Mouse (Mus musculus) embryonic facial prominence, embryonic 11.5 days (tissue): ENCODE data around the gene Nudt14. TPM values are rescaled to one million over a fixed set of nuclear protein-coding genes. Genes with fewer than 3 reads are reported as not detected.
A peak's percentile ranks its signal among the peaks of the same experiment; 100 is the strongest.

Source experiments
- ATAC-seq: fragments of 200-750 bp; cut with Nextera tagmentation; replicated peaks from 2 replicates; pipeline ENCODE4 v1.8.0; 2017; ENCODE audit warnings: low read depth; ENCODE audit not compliant: insufficient number of reproducible peaks, low FRiP score, low TSS enrichment
- DNase-seq: peaks from one replicate; pipeline ENCODE4 v3.0.0-alpha.2; 2015; ENCODE audit warnings: low spot score
- H3K27ac ChIP-seq: fragments of 300-500 bp; sonication (generic); replicated peaks from 2 replicates; pipeline ENCODE4 v1.5.1; 2014; ENCODE audit warnings: mild to moderate bottlenecking, low read depth, low read length, control low read depth
- H3K27me3 ChIP-seq: fragments of 300-500 bp; sonication (generic); 2 replicates; pipeline ENCODE4 v1.6.1; 2014; ENCODE audit warnings: mild to moderate bottlenecking, low read length, moderate library complexity, mixed read lengths; ENCODE audit not compliant: control insufficient read depth, insufficient read depth
- H3K36me3 ChIP-seq: fragments of 300-500 bp; sonication (generic); replicated peaks from 2 replicates; pipeline ENCODE4 v1.6.1; 2014; ENCODE audit warnings: low read depth, mild to moderate bottlenecking, low read length, moderate library complexity, mixed read lengths; ENCODE audit not compliant: control insufficient read depth, insufficient read depth
- H3K4me1 ChIP-seq: fragments of 300-500 bp; sonication (generic); 2 replicates; pipeline ENCODE4 v1.6.1; 2014; ENCODE audit warnings: low read length, mixed read lengths; ENCODE audit not compliant: control insufficient read depth, insufficient read depth
- H3K4me2 ChIP-seq: fragments of 300-500 bp; sonication (generic); 2 replicates; pipeline ENCODE4 v1.6.1; 2014; ENCODE audit warnings: low read depth, mild to moderate bottlenecking, control low read depth, low read length, moderate library complexity
- H3K4me3 ChIP-seq: fragments of 300-500 bp; sonication (generic); 2 replicates; pipeline ENCODE4 v1.5.1; 2014; ENCODE audit warnings: low read depth, low read length, control low read depth
- H3K9ac ChIP-seq: fragments of 300-500 bp; sonication (generic); replicated peaks from 2 replicates; pipeline ENCODE4 v1.6.1; 2014; ENCODE audit warnings: mild to moderate bottlenecking, control low read depth, low read length
- H3K9me3 ChIP-seq: fragments of 300-500 bp; sonication (generic); replicated peaks from 2 replicates; pipeline ENCODE4 v1.6.1; 2016; ENCODE audit warnings: mild to moderate bottlenecking, low read length, inconsistent platforms, mixed read lengths; ENCODE audit not compliant: control insufficient read depth
- WGBS: fragments of 180-500 bp; shearing (Covaris S2); extraction: QIAGEN DNeasy Blood & Tissue Kit; methylation state at CpG from one replicate; pipeline ENCODE4 v1.1.7; 2014; 5-methylcytosine and 5-hydroxymethylcytosine counted together
- microRNA-seq: library from miRNA; unstranded; fragments of <30 nt; microRNA quantifications from one replicate; pipeline ENCODE4, GENCODE M21; 2016; ENCODE audit warnings: borderline number of aligned reads
- polyA plus RNA-seq: library from polyadenylated mRNA; unstranded; fragments of >200 nt; fragmentation: Nextera tagmentation; extraction: Ambion mirVana; gene quantifications from 2 replicates; pipeline ENCODE4 v1.2.1, GENCODE M21; 2014

Nudt14 gene
- polyA plus RNA-seq, 1 experiment from 2014 or later = 75.8 TPM

DNA sequence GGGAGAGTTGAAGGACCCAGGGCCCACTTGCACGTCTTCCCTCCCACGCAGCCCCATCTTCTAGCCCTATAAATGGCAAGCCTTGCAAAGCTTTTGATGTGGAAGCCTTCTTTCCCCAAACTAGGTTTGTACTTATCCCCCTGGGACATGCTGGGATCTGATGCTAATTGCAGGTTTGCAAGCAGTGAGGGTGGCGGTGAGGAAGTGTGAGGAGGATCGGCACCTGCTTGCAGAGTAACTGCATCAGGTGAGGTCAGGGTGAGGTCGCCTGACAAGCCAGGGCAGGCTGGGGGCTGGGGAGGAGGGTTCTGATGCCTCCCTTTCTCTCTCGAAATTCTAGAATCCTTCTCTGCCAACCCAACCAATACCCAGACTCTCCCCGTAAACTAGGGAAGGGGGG, 56.5 kb downstream of the Nudt14 start:
- Histone ChIP-seq H3K9me3 (no peaks in the 10 kb centered on the region), H3K4me1 (no peaks in the 10 kb centered on the region), H3K27ac (no peak overlapping the region), H3K27me3 (no peaks in the 10 kb centered on the region), H3K9ac (no peak overlapping the region), H3K4me2 (no peak overlapping the region), H3K4me3 (no peak overlapping the region), H3K36me3 (no peaks in the 10 kb centered on the region)
- DNase-seq (peak; percentile 21), ATAC-seq (no peak)
- 55% methylated on average over 7 of the region's 7 CpGs for whole genome bisulfite sequencing

Small RNAs within 50 kb of the gene (microRNA-seq; reads per million reads assigned to microRNA genes)
- not detected for gene Mir6941

Other genes starting within 250 kb of the Nudt14 start
- 5.3 and 8.0 TPM in 2 replicates for gene Cep170b, start 221.7 kb downstream of the Nudt14 start, polyA plus RNA-seq
- 3.4 and 6.5 TPM in 2 replicates for gene Pld4, start 181.5 kb downstream of the Nudt14 start, polyA plus RNA-seq
- gene Ahnak2, start 139.5 kb downstream of the Nudt14 start, polyA plus RNA-seq = 0.13 and 0.18 TPM in 2 replicates
- gene Clba1, start 133.2 kb downstream of the Nudt14 start, polyA plus RNA-seq = 8.3 and 9.5 TPM in 2 replicates
- gene Cdca4, start 112.7 kb downstream of the Nudt14 start, polyA plus RNA-seq = 175 and 179 TPM in 2 replicates
- gene Gpr132, start 73.9 kb downstream of the Nudt14 start, polyA plus RNA-seq = 0.15 TPM in 1 of 2 replicates, not detected in the other
- gene Jag2, start 12.3 kb downstream of the Nudt14 start, polyA plus RNA-seq = 3.5 and 5.7 TPM in 2 replicates
- gene Btbd6, start 34.4 kb upstream of the Nudt14 start, polyA plus RNA-seq = 19.0 and 19.7 TPM in 2 replicates
- 48.5 and 50.8 TPM in 2 replicates for gene Brf1, start 58.6 kb upstream of the Nudt14 start, polyA plus RNA-seq
- 9.8 and 11.6 TPM in 2 replicates for gene Pacs2, start 72.4 kb upstream of the Nudt14 start, polyA plus RNA-seq
- gene Tex22, start 132.4 kb upstream of the Nudt14 start, polyA plus RNA-seq = not detected in 2 replicates
- 18.7 and 20.7 TPM in 2 replicates for gene Mta1, start 156.2 kb upstream of the Nudt14 start, polyA plus RNA-seq
- gene Crip2, start 198.1 kb upstream of the Nudt14 start, polyA plus RNA-seq = 72.7 and 83.3 TPM in 2 replicates
- 63.5 and 72.1 TPM in 2 replicates for gene Crip1, start 204.2 kb upstream of the Nudt14 start, polyA plus RNA-seq
- gene Tedc1, start 214.3 kb upstream of the Nudt14 start, polyA plus RNA-seq = 26.4 and 27.4 TPM in 2 replicates
- gene Tmem121, start 243.8 kb upstream of the Nudt14 start, polyA plus RNA-seq = 5.7 and 8.9 TPM in 2 replicates